Mouse (Mus musculus) urinary bladder, postnatal 4 days (tissue): ENCODE results near the gene Ereg.

ENCODE experiments used
- DNase-seq, 2 experiments: peaks; one replicate each; pipeline ENCODE4 v3.0.0; 2021 to 2022; ENCODE audit warnings: low spot score in 2 of 2

The Ereg gene

GRCm38 (mm10) chr5:91074450-91074950 is at the start of gene Ereg:
Ereg (plus strand) TSS chr5:91074622.
- peak; percentile 28 to 59 for DNase-seq

GRCm38 (mm10) chr5:91027164-91027563 is 47.3 kb upstream of the Ereg start, which contains the start of gene Epgn:
Epgn (plus strand) TSS chr5:91027464.
- no peak for DNase-seq

GRCm38 (mm10) chr5:91027840-91028239 is 46.6 kb upstream of the Ereg start:
- DNase-seq, result no peak

- DNase-seq, result no peak
Observed at GRCm38 (mm10) chr5:91030629-91031028, 43.8 kb upstream of the Ereg start.

- no peak for DNase-seq
Observed at GRCm38 (mm10) chr5:91035341-91035740, 39.1 kb upstream of the Ereg start.

GRCm38 (mm10) chr5:91036628-91037027 is 37.8 kb upstream of the Ereg start:
- DNase-seq, result no peak

- DNase-seq, result no peak
Observed at GRCm38 (mm10) chr5:91037756-91038155, 36.7 kb upstream of the Ereg start.

GRCm38 (mm10) chr5:91038547-91038946 is 35.9 kb upstream of the Ereg start:
- peak; percentile 69 to 70 for DNase-seq

- no peak for DNase-seq
Observed at GRCm38 (mm10) chr5:91038963-91039362, 35.5 kb upstream of the Ereg start.

- no peak for DNase-seq
Observed at GRCm38 (mm10) chr5:91047987-91048386, 26.4 kb upstream of the Ereg start.

GRCm38 (mm10) chr5:91048397-91048796 is 26.0 kb upstream of the Ereg start:
- no peak for DNase-seq

GRCm38 (mm10) chr5:91072340-91072739 is 2.1 kb upstream of the Ereg start:
- DNase-seq, result no peak

GRCm38 (mm10) chr5:91073626-91074025 is 796 bp upstream of the Ereg start:
- no peak for DNase-seq

- DNase-seq, result peak in 1 of 2 experiments; percentile 24
Observed at GRCm38 (mm10) chr5:91074026-91074425, 396 bp upstream of the Ereg start.

- DNase-seq, result no peak
Observed at GRCm38 (mm10) chr5:91075021-91075420, 599 bp downstream of the Ereg start.

GRCm38 (mm10) chr5:91083016-91083415 is 8.6 kb downstream of the Ereg start:
- DNase-seq, result no peak

GRCm38 (mm10) chr5:91085291-91085690 is 10.9 kb downstream of the Ereg start:
- DNase-seq, result no peak

- DNase-seq, result no peak
Observed at GRCm38 (mm10) chr5:91090301-91090700, 15.9 kb downstream of the Ereg start.

GRCm38 (mm10) chr5:91097911-91098614 is 23.6 kb downstream of the Ereg start:
- DNase-seq, result no peak

- DNase-seq, result no peak
Observed at GRCm38 (mm10) chr5:91101742-91102141, 27.3 kb downstream of the Ereg start.

- no peak for DNase-seq
Observed at GRCm38 (mm10) chr5:91103943-91104665, 29.7 kb downstream of the Ereg start.

GRCm38 (mm10) chr5:91106248-91106647 is 31.8 kb downstream of the Ereg start:
- no peak for DNase-seq
